Mouse (Mus musculus) liver, adult 2 months (tissue): ENCODE data around the gene Thbd. TPM values are rescaled to one million over a fixed set of nuclear protein-coding genes. Genes with fewer than 3 reads are reported as not detected.

Experiments
- DNase-seq: peaks from one replicate; pipeline ENCODE4 v3.0.0-alpha.2; 2011; ENCODE audit warnings: low read depth, low spot score; ENCODE audit errors: extremely low read depth
- H3K27ac ChIP-seq: fragments of 200-500 bp; replicated peaks from 2 replicates; pipeline ENCODE4 v1.5.1; 2012; ENCODE audit warnings: low read depth, mild to moderate bottlenecking, control low read depth, inconsistent platforms, low read length; ENCODE audit not compliant: insufficient read depth
- H3K27me3 ChIP-seq: fragments of 200-500 bp; 2 replicates; pipeline ENCODE4 v1.6.1; 2012; ENCODE audit warnings: mild to moderate bottlenecking, moderate library complexity, low read length, inconsistent platforms; ENCODE audit not compliant: control insufficient read depth, insufficient read depth
- H3K36me3 ChIP-seq: fragments of 200-500 bp; 2 replicates; pipeline ENCODE4 v1.6.1; 2012; ENCODE audit warnings: low read length, inconsistent platforms; ENCODE audit not compliant: control insufficient read depth, insufficient read depth
- H3K4me1 ChIP-seq: fragments of 200-500 bp; 2 replicates; pipeline ENCODE4 v1.6.1; 2011; ENCODE audit warnings: low read length; ENCODE audit not compliant: control insufficient read depth, insufficient read depth
- H3K4me3 ChIP-seq: fragments of 200-500 bp; 2 replicates; pipeline ENCODE4 v1.5.1; 2011; ENCODE audit warnings: low read depth, mild to moderate bottlenecking, control low read depth, low read length, moderate library complexity; ENCODE audit not compliant: insufficient read depth
- H3K79me2 ChIP-seq: fragments of 200-500 bp; 2 replicates; pipeline ENCODE4 v1.6.1; 2012; ENCODE audit warnings: inconsistent platforms, mild to moderate bottlenecking, low read length, moderate library complexity; ENCODE audit not compliant: control insufficient read depth, insufficient read depth
- H3K9ac ChIP-seq: fragments of 200-500 bp; 2 replicates; pipeline ENCODE4 v1.6.1; 2012; ENCODE audit warnings: low read depth, mild to moderate bottlenecking, control low read depth, inconsistent platforms, low read length
- CTCF ChIP-seq: fragments of 200-500 bp; IDR thresholded peaks from 2 replicates; pipeline ENCODE4 v1.5.1; 2011; ENCODE audit warnings: low read depth, low read length, control low read depth
- POLR2A ChIP-seq: fragments of 200-500 bp; IDR thresholded peaks from 2 replicates; pipeline ENCODE4 v1.6.1; 2011; ENCODE audit warnings: low read length, control low read depth; ENCODE audit not compliant: insufficient read depth; ENCODE audit errors: extremely low read depth
- WGBS: fragments of 180-500 bp; shearing (Covaris S2); methylation state at CpG from one replicate; pipeline ENCODE4 v1.1.7; 2018; 5-methylcytosine and 5-hydroxymethylcytosine counted together
- polyA plus RNA-seq: library from polyadenylated mRNA; depleted of rRNA; stranded (reverse); fragments of >200 nt; gene quantifications from 2 replicates; pipeline ENCODE4 v1.2.3, GENCODE M21; 2012
- total RNA-seq: library from RNA; depleted of rRNA; stranded (reverse); fragments of >200 nt; gene quantifications from 2 replicates; pipeline ENCODE4 v1.2.3, GENCODE M21; 2014

Thbd gene
- total and polyA plus RNA-seq, 2 experiments = 2.0 to 2.3 TPM

DNA sequence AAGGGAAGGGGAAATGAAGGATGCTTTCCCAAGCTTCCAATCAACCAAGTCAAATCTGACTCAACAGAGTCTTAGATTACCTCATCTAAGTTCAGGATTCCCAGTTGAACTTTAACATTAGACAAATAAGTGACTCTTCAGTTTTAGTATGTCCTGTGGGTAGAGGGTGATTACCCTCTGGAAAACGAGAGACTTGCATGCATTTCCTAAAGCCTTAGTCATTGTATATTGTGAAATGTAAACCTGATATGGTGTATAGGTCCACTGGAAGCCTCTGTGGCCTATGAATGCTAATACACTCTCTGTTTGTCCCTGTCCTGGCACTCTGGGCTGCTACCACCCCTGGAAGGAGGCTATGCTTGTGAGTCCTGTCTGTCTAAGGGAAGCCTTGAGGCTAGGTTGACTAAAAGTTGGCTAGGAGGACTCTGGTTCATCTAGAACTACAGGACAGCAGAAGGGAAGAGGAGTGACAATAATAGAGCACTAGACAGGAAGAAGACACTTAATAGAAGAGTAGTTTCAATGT, 29.1 kb downstream of the Thbd start:
- H3K4me1 ChIP-seq = no peaks in the 10 kb centered on the region
- H3K27ac ChIP-seq = no peak overlapping the region
- H3K4me3 ChIP-seq = no peak overlapping the region
- H3K9ac ChIP-seq = no peak overlapping the region
- DNase-seq = no peak
- H3K79me2 ChIP-seq = no peaks in the 10 kb centered on the region
- no peaks in the 10 kb centered on the region for H3K36me3 ChIP-seq
- TF ChIP-seq CTCF = no peak
- no peak for TF ChIP-seq POLR2A
- WGBS = 33% methylated on average over 1 of the region's 1 CpGs
- no peaks in the 10 kb centered on the region for H3K27me3 ChIP-seq

DNA sequence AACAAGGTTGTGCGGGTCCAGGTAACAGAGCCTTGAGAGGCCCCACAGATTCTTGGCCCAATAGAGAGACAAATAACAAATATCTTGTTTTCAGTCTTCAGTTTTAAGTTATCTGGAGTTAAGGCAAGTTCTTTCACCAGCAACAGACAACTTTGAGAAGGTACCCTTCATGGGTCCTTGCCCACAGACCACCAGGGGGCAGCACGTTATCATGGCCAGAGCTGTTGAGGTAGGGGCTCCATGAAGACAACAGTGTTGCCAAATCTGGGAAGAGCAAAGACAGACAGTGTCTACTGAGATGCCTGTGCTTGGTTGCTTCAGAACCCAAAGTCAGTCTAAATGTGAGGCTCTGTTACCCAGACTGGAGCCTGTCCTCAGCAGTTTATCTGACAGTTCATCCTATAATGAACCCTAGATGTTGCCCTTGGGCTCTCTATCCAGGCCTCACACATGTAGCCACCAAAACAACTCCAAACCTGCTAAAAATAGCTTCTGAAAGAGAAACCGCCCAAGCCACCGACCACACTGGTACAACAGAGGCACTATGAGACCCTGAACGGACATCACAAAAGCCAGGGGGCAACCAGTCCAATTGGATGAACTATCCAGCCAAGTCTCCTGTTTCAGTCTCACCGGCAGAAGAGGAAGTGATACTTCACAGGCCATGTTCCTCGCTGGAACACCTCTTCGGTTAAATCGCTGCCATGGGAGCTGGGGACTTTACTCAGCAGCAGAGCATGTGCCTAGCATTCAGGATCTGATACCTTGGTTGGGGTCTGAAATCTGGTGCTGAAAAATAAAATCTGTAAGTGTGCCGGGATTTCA, 32.5 kb downstream of the Thbd start:
- Histone ChIP-seq H3K9ac (no peak overlapping the region), H3K79me2 (no peaks in the 10 kb centered on the region), H3K27me3 (no peaks in the 10 kb centered on the region), H3K36me3 (no peaks in the 10 kb centered on the region), H3K4me1 (no peaks in the 10 kb centered on the region), H3K4me3 (no peak overlapping the region), H3K27ac (no peak overlapping the region)
- TF ChIP-seq POLR2A = no peak
- TF ChIP-seq CTCF = peak; percentile 74
- 66% methylated on average over 10 of the region's 10 CpGs for WGBS
- no peak for DNase-seq

DNA sequence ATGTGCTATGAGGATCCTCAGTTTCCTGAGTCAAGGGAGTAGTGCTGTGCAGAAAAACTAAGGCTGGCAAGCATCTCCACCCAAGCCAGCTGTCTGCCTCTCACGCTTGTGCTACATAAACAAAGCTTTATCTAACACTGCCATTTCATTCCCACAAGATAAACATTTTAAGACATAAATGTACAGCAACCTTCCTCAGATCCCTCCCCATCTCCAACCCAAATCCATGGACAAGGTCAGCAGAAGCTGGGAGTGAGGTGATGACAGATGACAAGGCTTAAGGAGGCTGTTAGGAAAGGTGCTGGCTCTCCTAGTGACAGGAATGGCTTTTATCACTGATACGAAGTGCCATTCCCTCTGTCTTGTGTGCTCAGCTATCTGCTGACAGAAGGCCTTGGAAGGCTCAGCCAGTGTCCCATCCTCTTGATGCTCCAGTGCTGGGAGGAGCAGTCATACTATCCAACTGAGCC, 34.4 kb downstream of the Thbd start:
- no peaks in the 10 kb centered on the region for H3K79me2 ChIP-seq
- 47% methylated on average over 2 of the region's 2 CpGs for WGBS

DNA sequence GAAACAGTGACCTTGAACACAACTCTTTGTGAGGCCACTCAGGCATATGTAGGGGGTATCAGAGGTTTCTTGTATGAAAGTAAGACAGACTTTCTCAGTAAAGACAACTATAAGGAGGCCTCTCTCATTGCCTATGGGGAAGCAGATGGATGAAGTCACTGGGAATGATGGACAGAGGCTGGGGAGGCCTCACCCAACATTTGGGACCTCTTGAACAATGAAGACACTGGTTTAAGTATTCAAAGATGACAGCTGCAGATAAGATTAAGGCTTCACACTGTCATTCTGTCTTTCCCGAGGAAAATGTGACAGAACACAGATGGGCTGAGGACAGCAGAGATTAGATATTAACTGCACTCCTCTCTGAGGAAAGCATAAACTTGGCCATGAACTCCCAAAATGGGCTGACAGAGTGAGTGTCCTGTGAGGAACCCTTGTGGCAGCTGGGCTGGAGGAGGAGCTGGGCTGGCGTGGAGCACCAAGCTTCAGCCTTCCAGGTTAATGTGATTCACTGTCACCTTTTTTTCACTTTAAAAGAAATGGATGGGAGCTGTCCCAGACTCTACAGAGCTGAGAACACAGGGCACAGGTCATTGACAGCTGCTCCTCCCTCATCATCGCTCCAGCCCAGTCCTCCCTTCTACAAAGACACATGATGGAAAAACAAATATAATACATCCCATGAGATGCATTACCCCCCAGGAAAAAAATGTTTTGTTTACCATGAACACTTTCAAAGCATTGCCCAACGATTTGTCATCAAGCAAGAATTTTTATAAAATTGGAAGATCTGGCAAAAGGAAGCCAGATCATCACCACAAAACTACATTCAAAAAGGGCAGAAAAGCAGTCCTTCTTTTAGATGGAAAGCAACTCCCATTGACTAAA, 36.0 kb downstream of the Thbd start:
- Histone ChIP-seq H3K9ac (no peak overlapping the region), H3K4me1 (no peaks in the 10 kb centered on the region), H3K36me3 (no peaks in the 10 kb centered on the region), H3K4me3 (no peak overlapping the region), H3K27me3 (no peaks in the 10 kb centered on the region), H3K27ac (no peak overlapping the region), H3K79me2 (no peaks in the 10 kb centered on the region)
- WGBS = 52% methylated on average over 4 of the region's 4 CpGs
- DNase-seq = no peak
- TF ChIP-seq CTCF (no peak), POLR2A (no peak)

More for the DNA sequence above, 34.4 kb downstream of the Thbd start:
- H3K4me3 ChIP-seq = no peak overlapping the region
- no peak overlapping the region for H3K27ac ChIP-seq
- H3K36me3 ChIP-seq = no peaks in the 10 kb centered on the region
- no peaks in the 10 kb centered on the region for H3K27me3 ChIP-seq
- no peak for DNase-seq
- no peak for TF ChIP-seq POLR2A
- TF ChIP-seq CTCF = no peak
- no peaks in the 10 kb centered on the region for H3K4me1 ChIP-seq
- H3K9ac ChIP-seq = no peak overlapping the region

DNA sequence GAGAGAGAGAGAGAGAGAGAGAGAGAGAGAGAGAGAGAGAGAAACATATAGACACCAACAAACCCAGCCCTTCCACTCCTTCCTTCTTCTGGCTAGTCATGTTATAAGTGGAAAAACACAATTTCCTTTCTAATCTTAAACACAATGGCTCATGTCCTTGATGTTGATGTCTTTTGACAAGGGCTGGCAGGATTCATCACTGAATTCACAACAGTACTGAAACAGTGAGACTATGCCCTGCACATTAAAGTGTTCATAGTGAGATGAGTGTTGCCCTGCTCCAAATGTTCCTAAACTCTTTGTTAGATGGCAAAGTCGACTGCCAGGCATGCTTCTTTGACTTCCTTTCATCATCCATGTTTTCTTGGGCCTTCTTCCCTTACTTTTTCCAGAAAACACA, 42.8 kb downstream of the Thbd start:
- 37% methylated on average over 1 of the region's 1 CpGs for WGBS
- Histone ChIP-seq H3K4me3 (no peak overlapping the region), H3K36me3 (no peaks in the 10 kb centered on the region), H3K4me1 (no peaks in the 10 kb centered on the region), H3K27me3 (no peaks in the 10 kb centered on the region), H3K79me2 (no peaks in the 10 kb centered on the region), H3K27ac (no peak overlapping the region), H3K9ac (no peak overlapping the region)
- DNase-seq = no peak
- TF ChIP-seq POLR2A = no peak
- TF ChIP-seq CTCF = no peak
